Mouse (Mus musculus): ENCODE measurements around the gene Pde6d. TPM values are rescaled to one million over a fixed set of nuclear protein-coding genes. Genes with fewer than 3 reads are reported as not detected.
A peak's percentile ranks its signal among the peaks of the same experiment; 100 is the strongest.
"Not testable (repeated sequence)": the region's sequence is repeated elsewhere in the genome, so short reads cannot be mapped to it uniquely, and the experiment has no call there.

Pde6d gene
- polyA plus RNA-seq, 1 experiment from 2014 or later = 78.1 TPM

- Histone ChIP-seq H3K4me2 (ENCODE audit: low read length) (no peak overlapping the region), H3K9ac (ENCODE audit: low read length) (no peak overlapping the region), H3K27ac (ENCODE audit: low read depth, low read length) (no peak overlapping the region), H3K4me3 (ENCODE audit: low read depth, low read length) (no peak overlapping the region), H3K4me1 (ENCODE audit: control insufficient read depth, insufficient read depth, low read length) (no peaks in the 10 kb centered on the region), H3K36me3 (ENCODE audit: control insufficient read depth, insufficient read depth, low read length) (peaks cover 8% of the 10 kb centered on the region; the same call in 1 of the 2 replicates), H3K27me3 (replicated peaks; ENCODE audit: control insufficient read depth, insufficient read depth, low read length) (no peaks in the 10 kb centered on the region), H3K9me3 (replicated peaks; ENCODE audit: control insufficient read depth, low read length) (no peaks in the 10 kb centered on the region)
- no peak for ATAC-seq
- 83% methylated on average over 3 of the region's 3 CpGs for WGBS
- no peak for DNase-seq (ENCODE audit: low spot score)
Observed at GRCm38 (mm10) chr1:86555665-86556064, 26.8 kb downstream of the Pde6d start.

- Histone ChIP-seq H3K9me3 (replicated peaks; ENCODE audit: control insufficient read depth, low read length) (no peaks in the 10 kb centered on the region), H3K27me3 (replicated peaks; ENCODE audit: control insufficient read depth, insufficient read depth, low read length) (no peaks in the 10 kb centered on the region), H3K4me1 (ENCODE audit: control insufficient read depth, insufficient read depth, low read length) (no peaks in the 10 kb centered on the region), H3K4me2 (ENCODE audit: low read length) (no peak overlapping the region), H3K4me3 (ENCODE audit: low read depth, low read length) (no peak overlapping the region), H3K27ac (ENCODE audit: low read depth, low read length) (no peak overlapping the region), H3K9ac (ENCODE audit: low read length) (no peak overlapping the region; the same call in 1 of the 2 replicates), H3K36me3 (ENCODE audit: control insufficient read depth, insufficient read depth, low read length) (peaks cover 12% of the 10 kb centered on the region)
- DNase-seq (ENCODE audit: low spot score) (no peak), ATAC-seq (no peak)
- WGBS = 42% methylated on average over 2 of the region's 2 CpGs
Observed at GRCm38 (mm10) chr1:86551877-86552276, 30.6 kb downstream of the Pde6d start.

GRCm38 (mm10) chr1:86551299-86551698 is 31.1 kb downstream of the Pde6d start:
- Histone ChIP-seq H3K27ac (ENCODE audit: low read depth, low read length) (no peak overlapping the region), H3K4me1 (ENCODE audit: control insufficient read depth, insufficient read depth, low read length) (no peaks in the 10 kb centered on the region), H3K36me3 (ENCODE audit: control insufficient read depth, insufficient read depth, low read length) (peaks cover 13% of the 10 kb centered on the region), H3K9ac (ENCODE audit: low read length) (no peak overlapping the region), H3K4me2 (ENCODE audit: low read length) (no peak overlapping the region), H3K9me3 (replicated peaks; ENCODE audit: control insufficient read depth, low read length) (no peaks in the 10 kb centered on the region), H3K27me3 (replicated peaks; ENCODE audit: control insufficient read depth, insufficient read depth, low read length) (no peaks in the 10 kb centered on the region), H3K4me3 (ENCODE audit: low read depth, low read length) (no peak overlapping the region)
- WGBS = 83% methylated on average over 4 of the region's 4 CpGs
- DNase-seq (ENCODE audit: low spot score) (no peak), ATAC-seq (no peak)

- 11% methylated on average over 3 of the region's 3 CpGs for WGBS
- H3K9ac ChIP-seq (ENCODE audit: low read length) = no peak overlapping the region
- ATAC-seq = no peak
Observed at GRCm38 (mm10) chr1:86546797-86547196, 35.6 kb downstream of the Pde6d start.

GRCm38 (mm10) chr1:86542584-86542983 is 39.8 kb downstream of the Pde6d start:
- H3K9ac ChIP-seq (ENCODE audit: low read length) = no peak overlapping the region
- no peak overlapping the region for H3K4me2 ChIP-seq (ENCODE audit: low read length)
- no peaks in the 10 kb centered on the region for H3K9me3 ChIP-seq (replicated peaks; ENCODE audit: control insufficient read depth, low read length)
- no peak for ATAC-seq
- H3K4me1 ChIP-seq (ENCODE audit: control insufficient read depth, insufficient read depth, low read length) = no peaks in the 10 kb centered on the region
- no peak overlapping the region for H3K4me3 ChIP-seq (ENCODE audit: low read depth, low read length)
- DNase-seq (ENCODE audit: low spot score) = no peak
- WGBS = 91% methylated on average over 2 of the region's 2 CpGs
- H3K27me3 ChIP-seq (replicated peaks; ENCODE audit: control insufficient read depth, insufficient read depth, low read length) = no peaks in the 10 kb centered on the region
- H3K36me3 ChIP-seq (ENCODE audit: control insufficient read depth, insufficient read depth, low read length) = peaks cover 58% of the 10 kb centered on the region
- no peak overlapping the region for H3K27ac ChIP-seq (ENCODE audit: low read depth, low read length)

More at GRCm38 (mm10) chr1:86546797-86547196, 35.6 kb downstream of the Pde6d start:
- Histone ChIP-seq H3K4me2 (ENCODE audit: low read length) (no peak overlapping the region), H3K27ac (ENCODE audit: low read depth, low read length) (no peak overlapping the region), H3K4me3 (ENCODE audit: low read depth, low read length) (no peak overlapping the region), H3K36me3 (ENCODE audit: control insufficient read depth, insufficient read depth, low read length) (peaks cover 58% of the 10 kb centered on the region), H3K27me3 (replicated peaks; ENCODE audit: control insufficient read depth, insufficient read depth, low read length) (no peaks in the 10 kb centered on the region), H3K4me1 (ENCODE audit: control insufficient read depth, insufficient read depth, low read length) (no peaks in the 10 kb centered on the region), H3K9me3 (replicated peaks; ENCODE audit: control insufficient read depth, low read length) (no peaks in the 10 kb centered on the region)
- DNase-seq (ENCODE audit: low spot score) = peak; percentile 16

- 91% methylated on average over 12 of the region's 12 CpGs for WGBS
- not testable (repeated sequence) for H3K9me3 ChIP-seq (replicated peaks; ENCODE audit: control insufficient read depth, low read length); H3K9ac ChIP-seq (ENCODE audit: low read length); H3K4me3 ChIP-seq (ENCODE audit: low read depth, low read length); H3K27ac ChIP-seq (ENCODE audit: low read depth, low read length); H3K4me2 ChIP-seq (ENCODE audit: low read length); ATAC-seq; H3K4me1 ChIP-seq (ENCODE audit: control insufficient read depth, insufficient read depth, low read length); DNase-seq (ENCODE audit: low spot score); H3K27me3 ChIP-seq (replicated peaks; ENCODE audit: control insufficient read depth, insufficient read depth, low read length)
- H3K36me3 ChIP-seq (ENCODE audit: control insufficient read depth, insufficient read depth, low read length) = peaks cover 30% of the 10 kb centered on the region
Observed at GRCm38 (mm10) chr1:86539583-86539982, 42.8 kb downstream of the Pde6d start.

- no peak overlapping the region for H3K4me3 ChIP-seq (ENCODE audit: low read depth, low read length)
- peaks cover 19% of the 10 kb centered on the region for H3K36me3 ChIP-seq (ENCODE audit: control insufficient read depth, insufficient read depth, low read length)
- no peaks in the 10 kb centered on the region for H3K9me3 ChIP-seq (replicated peaks; ENCODE audit: control insufficient read depth, low read length)
- WGBS = 65% methylated on average over 3 of the region's 3 CpGs
- H3K27me3 ChIP-seq (replicated peaks; ENCODE audit: control insufficient read depth, insufficient read depth, low read length) = no peaks in the 10 kb centered on the region
- H3K4me1 ChIP-seq (ENCODE audit: control insufficient read depth, insufficient read depth, low read length) = no peaks in the 10 kb centered on the region
- H3K27ac ChIP-seq (ENCODE audit: low read depth, low read length) = no peak overlapping the region
- ATAC-seq (no peak), DNase-seq (ENCODE audit: low spot score) (no peak)
- H3K4me2 ChIP-seq (ENCODE audit: low read length) = no peak overlapping the region
- no peak overlapping the region for H3K9ac ChIP-seq (ENCODE audit: low read length)
Observed at GRCm38 (mm10) chr1:86538383-86538782, 44.0 kb downstream of the Pde6d start.

- H3K36me3 ChIP-seq (ENCODE audit: control insufficient read depth, insufficient read depth, low read length) = peaks cover 25% of the 10 kb centered on the region
- no peak overlapping the region for H3K9ac ChIP-seq (ENCODE audit: low read length)
- ATAC-seq = no peak
- no peak overlapping the region for H3K4me2 ChIP-seq (ENCODE audit: low read length)
- H3K4me3 ChIP-seq (ENCODE audit: low read depth, low read length) = no peak overlapping the region
- peak; percentile 29 for DNase-seq (ENCODE audit: low spot score)
- peaks cover 16% of the 10 kb centered on the region for H3K4me1 ChIP-seq (ENCODE audit: control insufficient read depth, insufficient read depth, low read length)
- H3K27ac ChIP-seq (ENCODE audit: low read depth, low read length) = no peak overlapping the region
- H3K27me3 ChIP-seq (replicated peaks; ENCODE audit: control insufficient read depth, insufficient read depth, low read length) = no peaks in the 10 kb centered on the region
- no peaks in the 10 kb centered on the region for H3K9me3 ChIP-seq (replicated peaks; ENCODE audit: control insufficient read depth, low read length)
- WGBS = 88% methylated on average over 6 of the region's 6 CpGs
Observed at GRCm38 (mm10) chr1:86533411-86534130, 48.9 kb downstream of the Pde6d start.

- WGBS = 27% methylated on average over 11 of the region's 11 CpGs
- H3K27ac ChIP-seq (ENCODE audit: low read depth, low read length) = peak overlapping the region; percentile 3; the same call in 1 of the 2 replicates
- H3K9ac ChIP-seq (ENCODE audit: low read length) = no peak overlapping the region; the same call in 1 of the 2 replicates
- no peak overlapping the region for H3K4me3 ChIP-seq (ENCODE audit: low read depth, low read length)
- H3K9me3 ChIP-seq (replicated peaks; ENCODE audit: control insufficient read depth, low read length) = no peaks in the 10 kb centered on the region
- H3K27me3 ChIP-seq (replicated peaks; ENCODE audit: control insufficient read depth, insufficient read depth, low read length) = no peaks in the 10 kb centered on the region
- peaks cover 29% of the 10 kb centered on the region for H3K36me3 ChIP-seq (ENCODE audit: control insufficient read depth, insufficient read depth, low read length)
- ATAC-seq (peak; percentile 56), DNase-seq (ENCODE audit: low spot score) (peak; percentile 97)
- H3K4me2 ChIP-seq (ENCODE audit: low read length) = peak overlapping the region; percentile 23; the same call in 1 of the 2 replicates
- peaks cover 16% of the 10 kb centered on the region for H3K4me1 ChIP-seq (ENCODE audit: control insufficient read depth, insufficient read depth, low read length)
Observed at GRCm38 (mm10) chr1:86532362-86533051, 49.9 kb downstream of the Pde6d start.
